Mouse (Mus musculus): Measurements from ENCODE around the gene Gm20538. TPM values are rescaled to one million over a fixed set of nuclear protein-coding genes. Genes with fewer than 3 reads are reported as not detected.

The Gm20538 gene
- polyA plus RNA-seq (2017; shearing (Covaris generic)), result not detected

DNA sequence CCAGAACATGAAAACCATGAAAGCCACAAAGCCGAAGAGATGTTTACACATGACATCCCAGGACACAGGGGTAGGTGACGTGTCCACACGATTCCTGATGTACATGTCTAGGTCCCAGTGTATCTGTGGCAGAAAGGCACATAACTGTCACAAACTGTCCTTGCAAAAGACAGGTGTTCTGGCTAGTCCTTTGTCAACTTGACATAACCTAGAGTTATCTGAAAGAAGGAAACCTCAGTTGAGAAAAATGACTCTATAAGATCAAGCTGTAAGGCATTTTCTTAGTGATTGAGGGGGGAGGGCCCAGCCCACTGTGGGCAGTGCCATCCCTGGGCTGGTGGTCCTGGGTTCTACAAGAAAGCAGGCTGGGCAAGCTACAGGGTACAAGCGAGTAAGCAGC lies at the start of gene Gm20538:
Gene Gm20538, minus strand, starts transcription at position 101 of the 400 bp plus-strand sequence.

DNA sequence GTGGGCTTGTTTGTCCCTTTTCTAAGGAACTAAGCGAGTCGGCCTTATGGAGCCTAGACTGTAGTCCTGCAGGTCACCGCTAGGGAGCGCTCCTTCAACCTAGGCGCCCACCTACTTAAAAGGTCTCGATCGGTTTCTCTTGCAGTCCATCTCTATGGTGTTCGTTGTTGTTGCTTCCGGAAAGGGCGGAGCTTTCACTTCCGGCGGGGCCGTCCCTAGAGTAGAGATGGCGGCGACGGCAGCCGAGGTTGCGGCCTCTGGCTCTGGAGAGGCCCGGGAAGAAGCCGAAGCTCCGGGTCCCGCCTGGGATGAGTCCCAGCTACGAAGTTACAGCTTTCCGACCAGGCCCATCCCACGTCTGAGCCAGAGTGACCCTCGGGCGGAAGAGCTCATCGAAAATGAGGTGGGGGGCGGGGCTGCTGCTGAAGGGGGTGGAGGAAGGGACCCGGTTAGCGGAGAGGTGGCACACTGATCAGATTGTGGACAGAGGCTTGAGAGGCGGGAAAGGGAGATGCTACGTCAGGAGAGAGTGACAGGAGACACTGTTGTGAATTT lies 10.1 kb upstream of the Gm20538 start, which contains the start of gene Hif1an:
Gene Hif1an, plus strand, starts transcription at position 199 of the 555 bp plus-strand sequence.

DNA sequence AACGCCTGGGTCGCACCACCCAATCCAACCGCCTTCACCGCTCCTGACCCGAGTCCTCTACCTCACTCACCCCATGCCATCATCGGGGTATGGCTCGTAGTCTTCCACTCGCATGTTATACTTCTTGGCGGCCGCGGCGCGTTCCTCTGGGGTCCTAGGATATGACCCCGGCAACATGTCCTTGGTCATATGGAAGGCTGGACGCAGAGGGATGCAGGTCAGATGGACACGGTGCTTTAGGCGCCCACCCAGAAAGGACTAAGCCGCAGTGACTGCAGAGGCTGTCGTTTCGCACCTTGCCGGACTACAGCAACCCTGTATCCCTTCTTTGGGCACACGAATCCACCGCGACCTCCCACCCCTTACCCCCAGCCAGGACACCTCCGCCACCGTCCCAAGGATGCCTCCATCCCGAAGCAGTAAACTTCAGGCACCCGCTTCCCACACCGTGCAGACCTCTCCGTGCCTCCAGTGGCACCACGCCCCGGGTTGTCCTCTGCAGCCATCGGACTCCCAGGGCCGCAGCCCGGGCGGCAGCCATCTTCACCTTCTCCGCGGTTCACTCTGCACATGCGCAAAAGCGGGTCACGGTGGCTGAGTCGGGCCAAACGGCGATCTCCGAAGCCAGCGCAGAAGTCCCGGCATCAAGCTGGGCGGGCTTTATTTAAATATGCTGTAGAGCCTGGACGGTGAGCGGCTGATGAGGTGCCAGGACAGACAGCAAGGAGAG lies 2.4 kb upstream of the Gm20538 start, which contains the start of gene Ndufb8:
Gene Ndufb8, minus strand, starts transcription at position 580 of the 730 bp plus-strand sequence.

DNA sequence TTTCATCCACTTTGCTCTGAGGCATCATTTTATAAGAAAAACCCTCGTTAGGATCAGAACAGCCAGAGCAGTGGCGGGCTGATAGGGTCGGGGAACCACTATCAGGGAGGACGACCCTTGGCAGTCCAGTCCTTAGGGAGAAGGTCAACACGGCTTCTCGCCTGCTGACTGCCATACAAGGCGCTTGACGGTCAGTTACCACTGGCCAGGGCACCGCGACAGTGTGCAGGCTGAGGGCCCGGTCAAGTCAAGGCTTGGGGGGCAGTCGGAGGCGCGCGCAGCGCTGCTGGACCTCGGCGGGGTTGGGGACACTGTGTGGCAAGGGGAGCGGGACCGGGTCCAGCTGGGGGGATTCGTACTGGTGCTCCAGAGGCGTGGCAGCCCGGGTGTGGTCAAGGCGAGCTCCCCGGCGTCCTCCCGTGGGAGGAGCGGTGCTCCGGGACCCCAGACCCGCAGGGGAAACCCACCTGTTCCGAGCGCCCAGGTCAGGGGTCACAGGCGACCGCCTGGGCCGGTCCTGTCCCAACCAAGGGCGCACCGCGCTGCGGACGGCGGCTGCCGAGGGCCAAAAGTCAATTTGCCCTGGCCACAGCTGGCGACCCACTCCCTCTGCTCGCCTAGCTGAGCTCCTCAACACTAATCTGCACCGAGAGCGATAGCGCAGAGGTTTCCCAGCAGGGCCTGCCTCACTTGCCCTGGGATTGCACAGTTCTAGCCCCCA lies 7.2 kb downstream of the Gm20538 start, which contains the start of gene Sec31b:
Gene Sec31b, minus strand, starts transcription at position 544 of the 721 bp plus-strand sequence.

Other genes with a start within 250 kb of the Gm20538 start
- 0.26 TPM for gene Scd4, start 219.7 kb downstream of the Gm20538 start, polyA plus RNA-seq (2017; shearing (Covaris generic))
- 0.62 TPM for gene Scd1, start 145.0 kb downstream of the Gm20538 start, polyA plus RNA-seq (2017; shearing (Covaris generic))
- gene Wnt8b, start 59.4 kb downstream of the Gm20538 start, polyA plus RNA-seq (2017; shearing (Covaris generic)), result not detected
- 2.3 TPM for gene Sec31b, start 7.0 kb downstream of the Gm20538 start, polyA plus RNA-seq (2017; shearing (Covaris generic))
- gene Ndufb8, start 2.6 kb upstream of the Gm20538 start, polyA plus RNA-seq (2017; shearing (Covaris generic)), result 155 TPM
- 43.7 TPM for gene Hif1an, start 10.0 kb upstream of the Gm20538 start, polyA plus RNA-seq (2017; shearing (Covaris generic))
- not detected for gene Pax2, start 203.2 kb upstream of the Gm20538 start, polyA plus RNA-seq (2017; shearing (Covaris generic))

All from effector memory CD4-positive, alpha-beta T cell, adult 5 months (primary cell).